Mouse (Mus musculus) ES-E14 (cell line): Measurements from ENCODE around the gene Cstb. TPM values are rescaled to one million over a fixed set of nuclear protein-coding genes. Genes with fewer than 3 reads are reported as not detected.

Experiments used
- DNase-seq: peaks from one replicate; pipeline ENCODE4 v3.0.0-alpha.2; 2013; ENCODE audit warnings: low read depth, low spot score
- H3K27ac ChIP-seq: 2 replicates; pipeline ENCODE4 v1.5.1; 2012; ENCODE audit warnings: low read depth, mild to moderate bottlenecking, low read length, moderate library complexity, mixed read lengths; ENCODE audit not compliant: poor library complexity, insufficient read depth, severe bottlenecking
- H3K36me3 ChIP-seq: 2 replicates; pipeline ENCODE4 v1.6.1; 2012; ENCODE audit warnings: mild to moderate bottlenecking, low read length, moderate library complexity, mixed read lengths; ENCODE audit not compliant: control insufficient read depth, poor library complexity, insufficient read depth, severe bottlenecking
- H3K4me1 ChIP-seq, 2 experiments: fragments of 150-350 bp in 1 of 2; sonication (generic) in 1 of 2; 2 replicates each; pipeline ENCODE4 v1.6.1; 2012; ENCODE audit warnings: low read length in 2 of 2, mild to moderate bottlenecking in 1 of 2, mixed read lengths in 1 of 2; ENCODE audit not compliant: control insufficient read depth in 2 of 2, insufficient read depth in 2 of 2, poor library complexity in 1 of 2
- H3K4me3 ChIP-seq, 2 experiments: fragments of 150-350 bp in 1 of 2; sonication (generic) in 1 of 2; 2 replicates each; pipeline ENCODE4 v1.5.1; 2012; ENCODE audit warnings: low read length in 2 of 2, low read depth in 1 of 2, mild to moderate bottlenecking in 1 of 2, mixed read lengths in 1 of 2; ENCODE audit not compliant: insufficient read depth in 1 of 2, poor library complexity in 1 of 2, severe bottlenecking in 1 of 2
- H3K9ac ChIP-seq: 2 replicates; pipeline ENCODE4 v1.6.1; 2012; ENCODE audit warnings: low read depth, mild to moderate bottlenecking, low read length, mixed read lengths; ENCODE audit not compliant: poor library complexity, insufficient read depth, severe bottlenecking
- H3K9me3 ChIP-seq: fragments of 150-350 bp; sonication (generic); 2 replicates; pipeline ENCODE4 v1.6.1; 2012; ENCODE audit warnings: low read depth, mild to moderate bottlenecking, low read length; ENCODE audit not compliant: control insufficient read depth, insufficient read depth
- CHD2 ChIP-seq: IDR thresholded peaks from 2 replicates; pipeline ENCODE4 v1.6.1; 2014; ENCODE audit warnings: mild to moderate bottlenecking, low read depth, low read length, inconsistent platforms
- HCFC1 ChIP-seq: IDR thresholded peaks from 2 replicates; pipeline ENCODE4 v1.6.1; 2012; ENCODE audit warnings: low read length, inconsistent platforms, borderline replicate concordance; ENCODE audit not compliant: insufficient read depth
- MAFK ChIP-seq: IDR thresholded peaks from 2 replicates; pipeline ENCODE4 v1.6.1; 2014; ENCODE audit warnings: mild to moderate bottlenecking, low read depth, low read length, inconsistent platforms; ENCODE audit not compliant: insufficient read depth
- ZC3H11A ChIP-seq: IDR thresholded peaks from 2 replicates; pipeline ENCODE4 v1.6.1; 2012; ENCODE audit warnings: low read depth, mild to moderate bottlenecking, inconsistent platforms, low read length, borderline replicate concordance
- ZNF384 ChIP-seq: IDR thresholded peaks from 2 replicates; pipeline ENCODE4 v1.6.1; 2012; ENCODE audit warnings: low read depth, low read length, inconsistent platforms
- in situ Hi-C, 2 experiments: fragments of 600-800 bp; cut with MboI; formaldehyde crosslinking; loops; one replicate each; pipeline ENCODE4 v1.15.1; 2025; ENCODE audit warnings: low sequenced_read_pairs in 2 of 2, inconsistent platforms in 1 of 2; ENCODE audit not compliant: unreplicated experiment in 2 of 2
- total RNA-seq: library from RNA; depleted of rRNA; stranded (reverse); fragments of 300-350 nt; gene quantifications from 2 replicates; pipeline ENCODE4 v1.2.3, GENCODE M21; 2012

The Cstb gene
- total RNA-seq, 1 experiment = 150 TPM

DNA sequence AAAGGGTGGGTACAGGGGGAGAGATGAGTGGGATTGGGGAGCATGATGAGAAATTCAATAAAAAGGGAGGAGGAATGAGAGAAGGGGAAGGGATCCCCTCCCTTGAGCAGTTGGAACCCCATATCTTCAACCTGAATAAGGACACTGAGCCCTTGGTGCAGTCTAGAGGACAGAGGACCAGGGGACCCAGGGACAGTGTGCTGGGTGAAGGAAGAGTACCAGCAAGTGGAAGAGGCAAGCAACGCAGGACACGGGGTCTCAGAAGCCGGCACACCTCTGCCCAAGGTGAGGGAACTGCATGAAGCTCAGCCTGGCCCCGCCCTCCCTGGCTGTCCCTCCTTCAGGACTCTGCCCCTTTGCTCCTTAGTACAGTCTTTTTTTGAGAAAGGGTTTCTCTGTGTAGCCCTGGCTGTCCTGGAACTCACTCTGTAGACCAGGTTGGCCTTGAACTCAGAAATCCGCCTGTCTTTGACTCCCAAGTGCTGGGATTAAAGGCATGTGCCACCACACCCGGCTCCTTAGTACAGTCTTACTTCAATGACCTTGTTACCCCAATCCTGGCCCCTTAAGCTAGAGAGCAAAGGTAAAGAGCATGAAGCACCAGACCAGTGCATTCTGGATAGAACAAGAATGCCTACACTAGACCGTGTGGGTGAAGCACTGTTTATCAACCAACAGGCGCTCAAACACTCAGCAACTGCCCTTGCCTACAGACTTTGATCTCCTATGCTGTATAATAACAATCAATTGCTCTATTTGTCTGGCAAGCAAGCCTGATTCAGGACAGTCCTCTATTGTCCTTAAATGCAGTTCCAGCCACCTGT, 37.7 kb downstream of the Cstb start:
- Histone ChIP-seq H3K4me3 (no peak overlapping the region), H3K9ac (no peak overlapping the region)

DNA sequence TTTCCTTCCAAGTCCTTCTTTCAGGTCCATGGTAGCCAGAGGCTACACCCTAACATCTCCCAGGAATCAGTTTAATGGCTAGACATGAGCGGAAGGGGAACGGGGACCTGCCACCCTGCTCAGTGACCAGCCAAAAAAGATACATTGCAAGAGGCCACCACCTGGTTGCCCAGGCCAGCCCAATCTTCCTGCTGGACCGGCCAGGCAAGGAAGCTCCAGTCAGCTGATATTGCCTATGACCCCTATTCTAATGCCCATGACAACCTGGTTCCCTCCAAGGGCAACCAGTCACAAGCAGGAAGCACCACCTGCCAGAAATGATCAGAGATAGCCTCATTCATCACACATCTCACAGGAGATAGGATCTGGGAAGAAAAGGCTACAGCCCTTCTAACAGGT, 38.3 kb downstream of the Cstb start:
- in situ Hi-C loops = no loop called here
- Histone ChIP-seq H3K9ac (peak overlapping the region; percentile 73; the same call in 1 of the 2 replicates), H3K9me3 (no peaks in the 10 kb centered on the region), H3K36me3 (no peaks in the 10 kb centered on the region), H3K27ac (no peak overlapping the region), H3K4me3 (peak overlapping the region; percentile 75 to 77), H3K4me1 (peaks cover 3 to 15% of the 10 kb centered on the region in 2 experiments; a peak in 1 of 4 replicates)
- no peak for TF ChIP-seq MAFK
- no peak for TF ChIP-seq ZC3H11A
- TF ChIP-seq CHD2 = no peak
- no peak for TF ChIP-seq ZNF384
- no peak for TF ChIP-seq HCFC1
- no peak for DNase-seq

More for the DNA sequence above, 37.7 kb downstream of the Cstb start:
- Histone ChIP-seq H3K4me1 (peaks cover 3 to 17% of the 10 kb centered on the region in 2 experiments; a peak in 1 of 4 replicates), H3K36me3 (no peaks in the 10 kb centered on the region), H3K27ac (no peak overlapping the region), H3K9me3 (no peaks in the 10 kb centered on the region)
- TF ChIP-seq HCFC1 = no peak
- no peak for DNase-seq
- in situ Hi-C loops = no loop called here

DNA sequence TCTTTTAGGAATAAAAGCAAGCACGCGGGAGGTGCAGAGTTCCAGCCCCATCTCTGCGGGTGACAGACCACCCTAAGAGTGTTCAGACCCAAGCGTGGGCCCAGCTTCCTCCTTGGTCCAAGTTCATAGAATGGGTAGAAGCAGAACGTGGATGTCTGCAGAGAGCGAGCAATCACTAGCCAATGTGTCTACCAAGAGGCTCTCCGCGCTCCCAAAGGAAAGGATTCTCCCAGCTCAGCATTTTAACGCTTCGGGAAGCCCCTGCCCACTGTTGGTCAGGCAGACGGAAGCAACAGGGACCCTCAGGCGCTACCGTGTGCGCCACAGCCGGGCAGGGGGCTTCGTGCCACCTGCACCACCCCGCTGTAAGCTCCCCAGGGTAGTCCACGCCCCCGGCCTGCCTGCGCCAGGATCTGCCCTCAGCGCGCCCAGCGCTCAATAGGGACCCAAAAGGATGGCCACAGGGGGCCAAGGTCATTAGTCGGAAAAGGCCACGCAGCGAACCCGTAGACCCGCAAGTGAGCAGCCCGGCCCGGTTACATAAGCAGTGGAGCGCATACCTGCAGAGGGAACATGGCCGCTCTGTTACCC, 38.8 kb downstream of the Cstb start:
- H3K27ac ChIP-seq = no peak overlapping the region
- peak overlapping the region; percentile 73 for H3K9ac ChIP-seq
- H3K4me1 ChIP-seq = peaks cover 3 to 15% of the 10 kb centered on the region in 2 experiments; a peak in 1 of 4 replicates
- H3K36me3 ChIP-seq = no peaks in the 10 kb centered on the region
- no peak for DNase-seq
- in situ Hi-C loops = no loop called here
- no peaks in the 10 kb centered on the region for H3K9me3 ChIP-seq
- peak overlapping the region; percentile 75 to 77 for H3K4me3 ChIP-seq
- TF ChIP-seq ZNF384 (no peak), ZC3H11A (no peak)

GRCm38 (mm10) chr10:78464792-78465207, 39.3 kb downstream of the Cstb start, which contains the start of gene Pdxk:
Gene Pdxk (minus strand): TSS chr10:78464975.
- Histone ChIP-seq H3K27ac (no peak within 1 kb of the TSS), H3K4me3 (peak within 1 kb of the TSS; percentile 75 to 77), H3K36me3 (no peaks in the 10 kb centered on the region), H3K4me1 (peaks cover 3 to 15% of the 10 kb centered on the region in 2 experiments; a peak in 1 of 4 replicates), H3K9ac (peak within 1 kb of the TSS; percentile 73), H3K9me3 (no peaks in the 10 kb centered on the region)
- peak; percentile 89 for DNase-seq
- no peak for TF ChIP-seq HCFC1
- TF ChIP-seq ZC3H11A = no peak
- TF ChIP-seq CHD2 = no peak
- TF ChIP-seq MAFK = no peak
- TF ChIP-seq ZNF384 = no peak
- in situ Hi-C loops = no loop called here

- H3K9me3 ChIP-seq = no peaks in the 10 kb centered on the region
- no peak for DNase-seq
- H3K4me3 ChIP-seq = no peak overlapping the region
- H3K4me1 ChIP-seq = peaks cover 3 to 15% of the 10 kb centered on the region in 2 experiments; a peak in 1 of 4 replicates
- no peak overlapping the region for H3K9ac ChIP-seq
- no peaks in the 10 kb centered on the region for H3K36me3 ChIP-seq
- TF ChIP-seq HCFC1 (no peak), ZNF384 (no peak), CHD2 (no peak), ZC3H11A (no peak), MAFK (no peak)
- no peak overlapping the region for H3K27ac ChIP-seq
- in situ Hi-C loops = no loop called here
These were observed 40.0 kb downstream of the Cstb start for GRCm38 (mm10) chr10:78465472-78465871.
